Mouse (Mus musculus) forebrain, embryonic 11.5 days (tissue): Measurements from ENCODE around the gene Rab4b. TPM values are rescaled to one million over a fixed set of nuclear protein-coding genes. Genes with fewer than 3 reads are reported as not detected.

ENCODE experiments used
- ATAC-seq: fragments of 200-750 bp; cut with Nextera tagmentation; replicated peaks from 2 replicates; pipeline ENCODE4 v1.8.0; 2017; ENCODE audit warnings: moderate TSS enrichment; ENCODE audit not compliant: low FRiP score
- DNase-seq: peaks from one replicate; pipeline ENCODE4 v3.0.0-alpha.2; 2017; ENCODE audit warnings: low spot score
- H3K27ac ChIP-seq: fragments of 300-500 bp; sonication (generic); 2 replicates; pipeline ENCODE4 v1.5.1; 2014; ENCODE audit warnings: low read depth, low read length
- H3K27me3 ChIP-seq: fragments of 300-500 bp; sonication (generic); 2 replicates; pipeline ENCODE4 v1.6.1; 2014; ENCODE audit warnings: mild to moderate bottlenecking, low read length, mixed read lengths; ENCODE audit not compliant: control insufficient read depth, insufficient read depth
- H3K36me3 ChIP-seq: fragments of 300-500 bp; sonication (generic); 2 replicates; pipeline ENCODE4 v1.6.1; 2014; ENCODE audit warnings: mild to moderate bottlenecking, low read length, moderate library complexity, mixed read lengths; ENCODE audit not compliant: control insufficient read depth, insufficient read depth
- H3K4me1 ChIP-seq: fragments of 300-500 bp; sonication (generic); replicated peaks from 2 replicates; pipeline ENCODE4 v1.6.1; 2014; ENCODE audit warnings: low read length, mixed read lengths; ENCODE audit not compliant: control insufficient read depth, insufficient read depth
- H3K4me2 ChIP-seq: fragments of 300-500 bp; sonication (generic); 2 replicates; pipeline ENCODE4 v1.6.1; 2014; ENCODE audit warnings: low read depth, mild to moderate bottlenecking, low read length, moderate library complexity, mixed read lengths; ENCODE audit not compliant: severe bottlenecking
- H3K4me3 ChIP-seq: fragments of 300-500 bp; sonication (generic); 2 replicates; pipeline ENCODE4 v1.5.1; 2014; ENCODE audit warnings: low read depth, low read length
- H3K9ac ChIP-seq: fragments of 300-500 bp; sonication (generic); 2 replicates; pipeline ENCODE4 v1.6.1; 2014; ENCODE audit warnings: low read length
- H3K9me3 ChIP-seq: fragments of 300-500 bp; sonication (generic); 2 replicates; pipeline ENCODE4 v1.6.1; 2016; ENCODE audit warnings: low read length, mixed read lengths; ENCODE audit not compliant: control insufficient read depth
- WGBS: fragments of 180-500 bp; shearing (Covaris S2); extraction: QIAGEN DNeasy Blood & Tissue Kit; methylation state at CpG from one replicate; pipeline ENCODE4 v1.1.7; 2014; 5-methylcytosine and 5-hydroxymethylcytosine counted together
- polyA plus RNA-seq: library from polyadenylated mRNA; unstranded; fragments of >200 nt; fragmentation: Nextera tagmentation; extraction: Ambion mirVana; gene quantifications from 2 replicates; pipeline ENCODE4 v1.2.1, GENCODE M21; 2014

Rab4b gene
- polyA plus RNA-seq, 1 experiment from 2014 or later, result 52.3 TPM

GRCm38 (mm10) chr7:27166229-27166613 is 12.5 kb downstream of the Rab4b start:
- ATAC-seq, result peak; percentile 80
- no peaks in the 10 kb centered on the region; the same call in 1 of the 2 replicates for H3K36me3 ChIP-seq
- peak overlapping the region; percentile 77 for H3K4me3 ChIP-seq
- peak overlapping the region; percentile 83 for H3K9ac ChIP-seq
- under 1% methylated on average over 29 of the region's 43 CpGs for WGBS
- H3K27me3 ChIP-seq, result no peaks in the 10 kb centered on the region
- H3K4me1 ChIP-seq, result peaks cover 25% of the 10 kb centered on the region
- no peaks in the 10 kb centered on the region for H3K9me3 ChIP-seq
- H3K4me2 ChIP-seq, result peak overlapping the region; percentile 70
- DNase-seq, result peak; percentile 91
- H3K27ac ChIP-seq, result peak overlapping the region; percentile 96

- peak overlapping the region; percentile 77 for H3K4me3 ChIP-seq
- no peaks in the 10 kb centered on the region; the same call in 1 of the 2 replicates for H3K36me3 ChIP-seq
- H3K27me3 ChIP-seq, result no peaks in the 10 kb centered on the region
- ATAC-seq, result peak; percentile 8
- H3K27ac ChIP-seq, result peak overlapping the region; percentile 96
- DNase-seq, result no peak
- H3K9ac ChIP-seq, result peak overlapping the region; percentile 83
- 6% methylated on average over 8 of the region's 8 CpGs for WGBS
- peak overlapping the region; percentile 70 for H3K4me2 ChIP-seq
- no peaks in the 10 kb centered on the region for H3K9me3 ChIP-seq
- peaks cover 25% of the 10 kb centered on the region for H3K4me1 ChIP-seq
These were observed 13.0 kb downstream of the Rab4b start for GRCm38 (mm10) chr7:27165696-27166095.

GRCm38 (mm10) chr7:27165007-27165655 is 13.6 kb downstream of the Rab4b start:
- no peak overlapping the region for H3K27ac ChIP-seq
- DNase-seq, result no peak
- no peak for ATAC-seq

GRCm38 (mm10) chr7:27164112-27164947 is 14.4 kb downstream of the Rab4b start:
- DNase-seq, result no peak
- H3K4me2 ChIP-seq, result peak overlapping the region; percentile 70; the same call in 1 of the 2 replicates
- H3K27me3 ChIP-seq, result no peaks in the 10 kb centered on the region
- H3K4me1 ChIP-seq, result peaks cover 26% of the 10 kb centered on the region
- H3K36me3 ChIP-seq, result no peaks in the 10 kb centered on the region; the same call in 1 of the 2 replicates
- no peak overlapping the region for H3K27ac ChIP-seq
- WGBS, result 86% methylated on average over 33 of the region's 33 CpGs
- ATAC-seq, result no peak
- H3K9ac ChIP-seq, result no peak overlapping the region; the same call in 1 of the 2 replicates
- no peak overlapping the region for H3K4me3 ChIP-seq
- H3K9me3 ChIP-seq, result no peaks in the 10 kb centered on the region

More at GRCm38 (mm10) chr7:27165007-27165655, 13.6 kb downstream of the Rab4b start:
- peak overlapping the region; percentile 70 for H3K4me2 ChIP-seq
- no peaks in the 10 kb centered on the region; the same call in 1 of the 2 replicates for H3K36me3 ChIP-seq
- H3K4me1 ChIP-seq, result peaks cover 26% of the 10 kb centered on the region
- peak overlapping the region; percentile 83 for H3K9ac ChIP-seq
- H3K4me3 ChIP-seq, result peak overlapping the region; percentile 77
- no peaks in the 10 kb centered on the region for H3K9me3 ChIP-seq
- H3K27me3 ChIP-seq, result no peaks in the 10 kb centered on the region
- WGBS, result 81% methylated on average over 23 of the region's 23 CpGs

- no peak overlapping the region for H3K27ac ChIP-seq
- peaks cover 3% of the 10 kb centered on the region; the same call in 1 of the 2 replicates for H3K36me3 ChIP-seq
- peaks cover 26% of the 10 kb centered on the region for H3K4me1 ChIP-seq
- H3K27me3 ChIP-seq, result no peaks in the 10 kb centered on the region
- WGBS, result 87% methylated on average over 5 of the region's 5 CpGs
- H3K4me3 ChIP-seq, result no peak overlapping the region
- 0 out of 2 replicates have a peak overlapping the region, but pooled peaks have one; percentile 23 for H3K9ac ChIP-seq
- ATAC-seq (no peak), DNase-seq (no peak)
- H3K9me3 ChIP-seq, result no peaks in the 10 kb centered on the region
- H3K4me2 ChIP-seq, result no peak overlapping the region
These were observed 15.3 kb downstream of the Rab4b start for GRCm38 (mm10) chr7:27163450-27163805.

GRCm38 (mm10) chr7:27162780-27163449 is 15.8 kb downstream of the Rab4b start:
- Histone ChIP-seq H3K4me3 (no peak overlapping the region), H3K4me1 (peaks cover 26% of the 10 kb centered on the region), H3K27me3 (no peaks in the 10 kb centered on the region), H3K36me3 (peaks cover 6% of the 10 kb centered on the region; the same call in 1 of the 2 replicates), H3K9me3 (no peaks in the 10 kb centered on the region), H3K4me2 (no peak overlapping the region), H3K27ac (no peak overlapping the region), H3K9ac (no peak overlapping the region)
- WGBS, result 86% methylated on average over 5 of the region's 5 CpGs
- DNase-seq, result no peak
- ATAC-seq, result no peak

- peaks cover 6% of the 10 kb centered on the region; the same call in 1 of the 2 replicates for H3K36me3 ChIP-seq
- no peak for ATAC-seq
- H3K4me2 ChIP-seq, result no peak overlapping the region
These were observed 17.0 kb downstream of the Rab4b start for GRCm38 (mm10) chr7:27161744-27162143.

GRCm38 (mm10) chr7:27160921-27161320 is 17.8 kb downstream of the Rab4b start:
- H3K9me3 ChIP-seq, result no peaks in the 10 kb centered on the region
- no peak overlapping the region for H3K27ac ChIP-seq
- ATAC-seq (no peak), DNase-seq (no peak)
- H3K27me3 ChIP-seq, result no peaks in the 10 kb centered on the region
- 89% methylated on average over 3 of the region's 3 CpGs for WGBS
- no peak overlapping the region for H3K4me3 ChIP-seq
- peaks cover 6% of the 10 kb centered on the region; the same call in 1 of the 2 replicates for H3K36me3 ChIP-seq
- H3K4me1 ChIP-seq, result peaks cover 25% of the 10 kb centered on the region
- no peak overlapping the region for H3K4me2 ChIP-seq
- H3K9ac ChIP-seq, result no peak overlapping the region

More at GRCm38 (mm10) chr7:27161744-27162143, 17.0 kb downstream of the Rab4b start:
- H3K9ac ChIP-seq, result no peak overlapping the region
- H3K4me3 ChIP-seq, result no peak overlapping the region
- H3K9me3 ChIP-seq, result no peaks in the 10 kb centered on the region
- H3K27me3 ChIP-seq, result no peaks in the 10 kb centered on the region
- DNase-seq, result no peak
- WGBS, result 90% methylated on average over 4 of the region's 4 CpGs
- H3K27ac ChIP-seq, result no peak overlapping the region
- H3K4me1 ChIP-seq, result peaks cover 25% of the 10 kb centered on the region
